Mouse (Mus musculus): ENCODE measurements around the gene Dyrk1a.

Gene Dyrk1a

DNA sequence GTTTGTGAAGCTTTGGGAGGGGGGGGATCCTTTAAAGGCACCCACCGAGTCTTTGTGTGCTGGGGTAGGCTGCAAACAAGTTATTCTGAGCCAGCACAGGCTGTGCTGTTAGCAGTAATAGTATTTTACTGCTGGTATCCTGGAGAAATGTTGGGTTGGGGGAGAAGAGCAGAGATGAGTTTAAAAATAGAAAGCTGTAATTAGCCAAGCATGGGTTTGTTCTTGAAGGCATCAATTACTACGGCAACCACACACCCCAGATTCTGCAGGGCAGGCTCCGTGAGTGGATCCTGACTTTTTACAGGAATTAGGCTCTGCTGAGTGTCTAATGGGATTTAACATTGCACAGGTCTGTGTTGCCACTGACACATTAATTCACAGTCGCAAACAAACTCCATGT, 149.1 kb downstream of the Dyrk1a start:
- 38% methylated on average over 4 of the region's 4 CpGs for WGBS

DNA sequence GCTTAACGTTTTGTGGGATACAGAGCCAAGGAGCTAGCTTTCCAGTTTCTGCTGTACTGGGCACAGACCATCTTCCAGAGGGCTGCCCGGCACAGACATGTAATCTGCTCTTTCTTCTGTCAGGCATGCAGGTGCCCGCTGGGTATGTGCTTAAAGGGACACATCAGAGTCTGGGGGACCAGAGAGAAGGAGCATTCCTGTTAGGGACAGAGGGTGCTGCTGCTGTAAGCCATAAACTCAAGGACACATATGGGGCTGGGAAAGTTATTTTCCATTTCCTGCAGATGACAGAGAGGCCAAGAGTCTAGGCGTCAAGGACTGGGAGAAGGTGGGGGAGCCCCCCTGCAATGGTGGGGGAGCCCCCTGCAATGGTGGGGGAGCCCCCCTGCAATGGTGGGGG, 149.7 kb downstream of the Dyrk1a start:
- WGBS, result 61% methylated on average over 4 of the region's 4 CpGs

- 77% methylated on average over 7 of the region's 7 CpGs for WGBS
Measured at GRCm38 (mm10) chr16:94720476-94721153, 150.8 kb downstream of the Dyrk1a start.

GRCm38 (mm10) chr16:94721549-94722006, 151.8 kb downstream of the Dyrk1a start:
- WGBS, result 56% methylated on average over 10 of the region's 10 CpGs

- WGBS, result 81% methylated on average over 12 of the region's 12 CpGs
Measured at GRCm38 (mm10) chr16:94722936-94723335, 153.1 kb downstream of the Dyrk1a start.

GRCm38 (mm10) chr16:94724061-94724596, 154.3 kb downstream of the Dyrk1a start:
- WGBS, result 0% methylated on average over 23 of the region's 23 CpGs

DNA sequence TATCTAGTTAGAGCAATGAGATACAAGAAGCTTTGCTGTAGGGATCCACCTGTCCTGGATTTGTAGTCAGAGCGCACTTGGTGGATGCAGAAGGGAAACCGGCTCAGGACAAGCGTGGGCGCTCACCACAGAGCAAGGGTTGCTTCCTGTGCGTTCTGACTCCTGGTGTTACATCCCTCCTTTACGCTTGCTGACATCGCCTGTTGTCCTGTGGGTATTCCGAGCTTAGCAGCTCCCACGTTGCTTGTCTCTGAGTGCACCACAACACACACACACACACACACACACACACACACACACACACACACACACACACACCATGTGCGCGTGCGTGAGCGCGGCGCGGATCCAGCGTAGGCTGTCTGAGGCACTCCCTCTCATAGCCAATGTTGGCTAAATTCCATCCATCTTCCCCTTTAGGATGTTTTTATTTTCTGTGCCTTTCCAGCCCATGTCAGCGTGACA, 155.0 kb downstream of the Dyrk1a start:
- WGBS, result under 1% methylated on average over 18 of the region's 18 CpGs

DNA sequence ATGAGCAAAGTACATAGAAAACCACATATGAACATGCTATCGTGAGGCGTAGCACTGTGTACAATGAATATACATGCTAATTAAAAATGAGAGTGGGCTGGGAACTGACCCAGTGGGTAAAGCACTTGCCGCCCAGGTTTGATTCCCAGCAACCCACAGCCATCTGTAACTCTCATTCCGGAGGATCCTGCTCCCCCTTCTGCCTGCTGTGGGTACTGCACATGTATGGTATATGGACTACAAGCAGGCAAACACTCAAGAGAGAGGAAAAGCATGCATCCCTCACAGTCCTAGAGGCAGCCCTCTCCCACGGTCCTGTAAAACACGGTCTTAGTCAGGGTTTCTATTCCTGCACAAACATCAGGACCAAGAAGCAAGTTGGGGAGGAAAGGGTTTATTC, 159.4 kb downstream of the Dyrk1a start:
- WGBS, result 94% methylated on average over 6 of the region's 6 CpGs

GRCm38 (mm10) chr16:94731027-94731426, 161.2 kb downstream of the Dyrk1a start:
- 51% methylated on average over 12 of the region's 12 CpGs for WGBS

DNA sequence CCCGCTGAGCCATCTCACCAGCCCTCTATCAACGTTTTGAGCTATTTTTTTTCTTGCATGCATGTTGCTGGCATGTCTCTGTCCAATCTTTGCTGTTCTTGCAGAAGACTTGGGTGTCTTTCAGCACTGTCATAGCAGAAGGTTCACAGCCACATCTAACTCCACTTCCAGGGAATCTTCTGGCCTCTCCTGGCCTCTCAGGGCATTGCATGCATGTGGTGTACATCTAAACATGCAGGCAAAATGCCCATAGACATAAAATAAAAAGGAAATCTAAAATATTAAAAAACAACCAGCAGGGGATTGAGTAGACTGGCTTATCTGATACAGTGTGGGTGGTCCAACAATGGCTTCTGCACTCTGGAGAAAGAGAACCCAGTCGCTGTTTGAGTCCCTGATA, 165.7 kb downstream of the Dyrk1a start:
- 51% methylated on average over 3 of the region's 3 CpGs for WGBS

GRCm38 (mm10) chr16:94736462-94737358, 166.9 kb downstream of the Dyrk1a start:
- WGBS, result 87% methylated on average over 8 of the region's 8 CpGs

DNA sequence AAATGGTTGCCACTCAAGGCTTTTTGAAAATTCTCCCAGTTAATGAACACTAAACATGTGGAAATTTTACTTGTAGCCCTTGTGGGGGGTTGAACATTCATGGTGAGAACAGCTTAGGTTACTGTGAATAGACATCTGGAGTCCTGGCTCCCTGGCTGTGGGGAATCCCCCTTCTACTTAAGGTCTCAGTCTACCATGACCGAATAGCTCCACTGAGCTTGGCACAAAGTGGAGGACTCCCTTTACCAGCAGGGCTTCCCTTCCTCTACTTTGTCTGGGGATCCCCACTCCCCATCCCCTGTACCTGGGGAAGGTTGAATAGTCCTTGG, 167.5 kb downstream of the Dyrk1a start:
- WGBS, result 95% methylated on average over 1 of the region's 1 CpGs

GRCm38 (mm10) chr16:94743853-94744501, 174.2 kb downstream of the Dyrk1a start:
- 12% methylated on average over 11 of the region's 11 CpGs for WGBS

GRCm38 (mm10) chr16:94745016-94745415, 175.2 kb downstream of the Dyrk1a start:
- 66% methylated on average over 9 of the region's 9 CpGs for WGBS
